8 mouse cellular contexts compared by ENCODE assay signal in genomic region chr13:73732235-73732634, GRCm38 (mm10). TPM values are rescaled to one million over a fixed set of nuclear protein-coding genes. Genes with fewer than 3 reads are reported as not detected.
DNase-seq lines count a peak whose midpoint lies in the region; ATAC-seq and TF ChIP-seq lines count a peak whose summit lies in the region.
"Had no signal": no experiment of that assay in that cellular context is flagged by ENCODE, and none has a peak within 500 bp of the region (broad histone marks: within the 10 kb centered on the region; RNA-seq: fewer than 3 reads in every experiment).

No protein-coding gene starts in this region.

- DNase-seq in lung, postnatal 0 days (ENCODE audit: low spot score) = no peak
- DNase-seq in lung, postnatal 14 days = no peak
- DNase-seq in forebrain, embryonic 14.5 days (ENCODE audit: low spot score) = no peak
- no peak for DNase-seq in limb, embryonic 14.5 days (ENCODE audit: low spot score)
- DNase-seq in spleen, postnatal 10 days (ENCODE audit: low spot score in 2 of 2) = no peak
- no peak for DNase-seq in T-cell, adult 2 months (ENCODE audit: low spot score)
- DNase-seq: cerebellum, adult 8-10 months had no signal

- no peak for TF ChIP-seq POLR2A in limb, embryonic 14.5 days (IDR thresholded peaks at IDR 0.05; ENCODE audit: borderline replicate concordance, extremely low read depth, insufficient read depth, insufficient read length)

- no peak for TF ChIP-seq EP300 in lung, postnatal 0 days (IDR thresholded peaks at IDR 0.05)

- no peak overlapping the region for H3K4me3 ChIP-seq in lung, postnatal 0 days (ENCODE audit: low read depth, low read length)
- H3K4me3 ChIP-seq in forebrain, embryonic 14.5 days (ENCODE audit: low read depth, low read length) = peak overlapping the region; percentile 29; the same call in 1 of the 2 replicates
- peak overlapping the region; percentile 36 for H3K4me3 ChIP-seq in limb, embryonic 14.5 days (replicated peaks; ENCODE audit: low read length)
- H3K4me3 ChIP-seq in stomach, embryonic 15.5 days (replicated peaks) = peak overlapping the region; percentile 35

- 67% methylated on average over 7 of the region's 7 CpGs for WGBS in lung, postnatal 0 days
- 74% methylated on average over 7 of the region's 7 CpGs for WGBS in forebrain, embryonic 14.5 days
- WGBS in limb, embryonic 14.5 days = 67% methylated on average over 7 of the region's 7 CpGs
- 65% methylated on average over 7 of the region's 7 CpGs for WGBS in stomach, embryonic 15.5 days

- H3K4me1 ChIP-seq in lung, postnatal 0 days (ENCODE audit: insufficient read depth, low read depth, low read length) = no peaks in the 10 kb centered on the region; the same call in 1 of the 2 replicates
- H3K4me1 ChIP-seq in forebrain, embryonic 14.5 days (ENCODE audit: control insufficient read depth, insufficient read depth, low read length) = 0 out of 2 replicates have a peak, but pooled peaks cover 3% of the 10 kb centered on the region
- H3K4me1 ChIP-seq in limb, embryonic 14.5 days (ENCODE audit: control insufficient read depth, insufficient read depth, low read length) = peaks cover 8% of the 10 kb centered on the region
- peaks cover 3% of the 10 kb centered on the region; the same call in 1 of the 2 replicates for H3K4me1 ChIP-seq in stomach, embryonic 15.5 days

- no peak for TF ChIP-seq CTCF in lung, postnatal 0 days (IDR thresholded peaks at IDR 0.05)

- peak overlapping the region; percentile 59 for H3K4me2 ChIP-seq in lung, postnatal 0 days (replicated peaks; ENCODE audit: low read depth, low read length)
- H3K4me2 ChIP-seq in forebrain, embryonic 14.5 days (ENCODE audit: low read length) = peak overlapping the region; percentile 56
- H3K4me2 ChIP-seq in limb, embryonic 14.5 days (replicated peaks; ENCODE audit: low read depth, low read length, severe bottlenecking) = peak overlapping the region; percentile 71
- peak overlapping the region; percentile 73 for H3K4me2 ChIP-seq in stomach, embryonic 15.5 days

- no peak overlapping the region for H3K9ac ChIP-seq in lung, postnatal 0 days (replicated peaks; ENCODE audit: low read depth)
- H3K9ac ChIP-seq in forebrain, embryonic 14.5 days (ENCODE audit: low read length) = peak overlapping the region; percentile 41; the same call in 1 of the 2 replicates
- no peak overlapping the region for H3K9ac ChIP-seq in limb, embryonic 14.5 days (ENCODE audit: low read depth, low read length, severe bottlenecking)
- H3K9ac ChIP-seq in stomach, embryonic 15.5 days = no peak overlapping the region

- H3K27me3 ChIP-seq in lung, postnatal 0 days (replicated peaks; ENCODE audit: insufficient read depth, low read length) = no peaks in the 10 kb centered on the region
- peaks cover 10% of the 10 kb centered on the region; the same call in 1 of the 2 replicates for H3K27me3 ChIP-seq in forebrain, embryonic 14.5 days (replicated peaks; ENCODE audit: control insufficient read depth, insufficient read depth, low read length)
- 0 out of 2 replicates have a peak, but pooled peaks cover 8% of the 10 kb centered on the region for H3K27me3 ChIP-seq in limb, embryonic 14.5 days (ENCODE audit: control insufficient read depth, insufficient read depth, low read length)
- H3K27me3 ChIP-seq in stomach, embryonic 15.5 days (replicated peaks) = 0 out of 2 replicates have a peak, but pooled peaks cover 4% of the 10 kb centered on the region

- H3K9me3 ChIP-seq in lung, postnatal 0 days (ENCODE audit: low read length) = no peaks in the 10 kb centered on the region
- H3K9me3 ChIP-seq in forebrain, embryonic 14.5 days (replicated peaks; ENCODE audit: control insufficient read depth, low read length) = no peaks in the 10 kb centered on the region
- H3K9me3 ChIP-seq in limb, embryonic 14.5 days (ENCODE audit: control insufficient read depth, low read length) = no peaks in the 10 kb centered on the region
- no peaks in the 10 kb centered on the region for H3K9me3 ChIP-seq in stomach, embryonic 15.5 days

- ATAC-seq in lung, postnatal 0 days = no peak
- ATAC-seq in forebrain, embryonic 14.5 days = peak; percentile 6; the same call in 1 of the 2 replicates
- ATAC-seq in limb, embryonic 14.5 days (ENCODE audit: low FRiP score, low read depth) = no peak
- ATAC-seq in stomach, embryonic 15.5 days (ENCODE audit: insufficient read depth, low FRiP score, low read depth) = no peak

- no peaks in the 10 kb centered on the region for H3K36me3 ChIP-seq in lung, postnatal 0 days (ENCODE audit: insufficient read depth, low read length)
- no peaks in the 10 kb centered on the region for H3K36me3 ChIP-seq in forebrain, embryonic 14.5 days (ENCODE audit: control insufficient read depth, insufficient read depth, low read length)
- no peaks in the 10 kb centered on the region for H3K36me3 ChIP-seq in limb, embryonic 14.5 days (ENCODE audit: control insufficient read depth, insufficient read depth, low read length)
- no peaks in the 10 kb centered on the region for H3K36me3 ChIP-seq in stomach, embryonic 15.5 days

- no peak overlapping the region for H3K27ac ChIP-seq in lung, postnatal 0 days (ENCODE audit: low read length)
- H3K27ac ChIP-seq in forebrain, embryonic 14.5 days (ENCODE audit: low read depth, low read length) = no peak overlapping the region
- no peak overlapping the region for H3K27ac ChIP-seq in limb, embryonic 14.5 days (replicated peaks; ENCODE audit: low read depth, low read length)
- no peak overlapping the region for H3K27ac ChIP-seq in stomach, embryonic 15.5 days

RNA-seq across cellular contexts. Expression of gene Slc12a7, which starts 0.7 kb away (rescaled TPM):
- polyA plus RNA-seq in lung, postnatal 0 days (2015; fragmentation: Nextera tagmentation; extraction: Ambion mirVana) = 10.4 and 10.5 TPM in 2 replicates
- polyA plus RNA-seq in forebrain, embryonic 14.5 days (2014; fragmentation: Nextera tagmentation; extraction: Ambion mirVana) = 14.5 and 16.6 TPM in 2 replicates
- polyA plus RNA-seq in limb, embryonic 14.5 days (2012; rRNA removed) = 32.8 and 45.4 TPM in 2 replicates
- polyA plus RNA-seq in limb, embryonic 14.5 days (2014; fragmentation: Nextera tagmentation; extraction: Ambion mirVana) = 16.5 and 19.7 TPM in 2 replicates
- polyA plus RNA-seq in stomach, embryonic 15.5 days (2015; fragmentation: Nextera tagmentation; extraction: Ambion mirVana) = 17.5 and 19.4 TPM in 2 replicates

RNA-seq across cellular contexts. Expression of gene Slc6a19, which starts 27.6 kb away (rescaled TPM):
- polyA plus RNA-seq in lung, postnatal 0 days (2015; fragmentation: Nextera tagmentation; extraction: Ambion mirVana) = not detected in 2 replicates
- polyA plus RNA-seq in forebrain, embryonic 14.5 days (2014; fragmentation: Nextera tagmentation; extraction: Ambion mirVana) = 0.28 and 0.41 TPM in 2 replicates
- 0.06 TPM in 1 of 2 replicates, not detected in the other for polyA plus RNA-seq in limb, embryonic 14.5 days (2012; rRNA removed)
- polyA plus RNA-seq in limb, embryonic 14.5 days (2014; fragmentation: Nextera tagmentation; extraction: Ambion mirVana) = not detected in 2 replicates
- 1.7 and 1.9 TPM in 2 replicates for polyA plus RNA-seq in stomach, embryonic 15.5 days (2015; fragmentation: Nextera tagmentation; extraction: Ambion mirVana)

RNA-seq across cellular contexts. Expression of gene Slc6a18, which starts 54.4 kb away (rescaled TPM):
- not detected in 2 replicates for polyA plus RNA-seq in lung, postnatal 0 days (2015; fragmentation: Nextera tagmentation; extraction: Ambion mirVana)
- polyA plus RNA-seq in forebrain, embryonic 14.5 days (2014; fragmentation: Nextera tagmentation; extraction: Ambion mirVana) = not detected in 2 replicates
- 0.05 and 0.14 TPM in 2 replicates for polyA plus RNA-seq in limb, embryonic 14.5 days (2012; rRNA removed)
- polyA plus RNA-seq in limb, embryonic 14.5 days (2014; fragmentation: Nextera tagmentation; extraction: Ambion mirVana) = not detected in 2 replicates
- not detected in 2 replicates for polyA plus RNA-seq in stomach, embryonic 15.5 days (2015; fragmentation: Nextera tagmentation; extraction: Ambion mirVana)
